Mouse (Mus musculus): Measurements from ENCODE around the gene St8sia6.

DNA sequence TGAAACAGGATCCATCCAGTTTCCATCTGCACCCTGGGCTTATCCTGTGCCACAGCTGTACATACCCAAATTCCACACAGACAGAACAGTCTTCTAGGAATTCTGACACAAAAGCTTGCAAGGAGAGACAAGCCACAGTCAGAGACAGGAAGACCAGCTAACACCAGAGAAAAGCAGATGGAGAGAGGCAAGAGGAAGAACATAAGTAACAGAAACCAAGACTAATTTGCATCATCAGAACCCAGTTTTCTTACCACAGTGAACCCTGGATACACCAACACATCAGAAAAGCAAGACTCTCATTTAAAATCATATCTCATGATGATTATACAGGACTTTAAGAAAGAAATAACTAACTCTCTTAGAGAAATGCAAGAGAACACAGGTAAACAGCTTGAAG, 16.8 kb downstream of the St8sia6 start:
- TF ChIP-seq CTCF (IDR thresholded peaks at IDR 0.05; ENCODE audit: low read depth) (no peak), EP300 (IDR thresholded peaks at IDR 0.05; ENCODE audit: low read depth) (no peak)
